8 mouse cellular contexts compared by ENCODE assay signal in genomic region chr3:145292337-145293134, GRCm38 (mm10). TPM values are rescaled to one million over a fixed set of nuclear protein-coding genes. Genes with fewer than 3 reads are reported as not detected.
DNase-seq lines count a peak whose midpoint lies in the region; ATAC-seq and TF ChIP-seq lines count a peak whose summit lies in the region.

Gene Col24a1 (plus strand): TSS chr3:145292472.

- H3K27ac ChIP-seq in forebrain, embryonic 12.5 days: no peak within 1 kb of the TSS
- no peak within 1 kb of the TSS for H3K27ac ChIP-seq in hindbrain, embryonic 16.5 days (ENCODE audit: low read depth, low read length)
- no peak within 1 kb of the TSS; the same call in 1 of the 2 replicates for H3K27ac ChIP-seq in liver, postnatal 0 days (ENCODE audit: low read depth)

- ATAC-seq in forebrain, embryonic 12.5 days (ENCODE audit: low FRiP score): peak; percentile 83
- ATAC-seq in hindbrain, embryonic 16.5 days: peak; percentile 63
- ATAC-seq in liver, postnatal 0 days: no peak

- no peaks in the 10 kb centered on the region for H3K36me3 ChIP-seq in forebrain, embryonic 12.5 days (replicated peaks)
- H3K36me3 ChIP-seq in hindbrain, embryonic 16.5 days (ENCODE audit: control insufficient read depth, insufficient read depth, low read length): no peaks in the 10 kb centered on the region
- no peaks in the 10 kb centered on the region for H3K36me3 ChIP-seq in liver, postnatal 0 days (replicated peaks; ENCODE audit: insufficient read depth, low read length)

- 1% methylated on average over 22 of the region's 22 CpGs for WGBS in forebrain, embryonic 12.5 days
- 2% methylated on average over 22 of the region's 22 CpGs for WGBS in hindbrain, embryonic 16.5 days
- 2% methylated on average over 22 of the region's 22 CpGs for WGBS in liver, postnatal 0 days (ENCODE audit: insufficient replicate concordance)

- peak within 1 kb of the TSS; percentile 39 for H3K4me3 ChIP-seq in forebrain, embryonic 12.5 days (replicated peaks)
- H3K4me3 ChIP-seq in hindbrain, embryonic 16.5 days (ENCODE audit: low read length): peak within 1 kb of the TSS; percentile 39
- peak within 1 kb of the TSS; percentile 25 for H3K4me3 ChIP-seq in liver, postnatal 0 days (ENCODE audit: low read depth, low read length)

- no peaks in the 10 kb centered on the region for H3K9me3 ChIP-seq in forebrain, embryonic 12.5 days
- no peaks in the 10 kb centered on the region for H3K9me3 ChIP-seq in hindbrain, embryonic 16.5 days (ENCODE audit: control insufficient read depth, low read length)
- H3K9me3 ChIP-seq in liver, postnatal 0 days (ENCODE audit: low read length): no peaks in the 10 kb centered on the region

- H3K27me3 ChIP-seq in forebrain, embryonic 12.5 days: 0 out of 2 replicates have a peak, but pooled peaks cover 6% of the 10 kb centered on the region
- H3K27me3 ChIP-seq in hindbrain, embryonic 16.5 days (replicated peaks; ENCODE audit: control insufficient read depth, insufficient read depth, low read length): no peaks in the 10 kb centered on the region; the same call in 1 of the 2 replicates
- H3K27me3 ChIP-seq in liver, postnatal 0 days (ENCODE audit: insufficient read depth, low read length): peaks cover 4% of the 10 kb centered on the region; the same call in 1 of the 2 replicates

- no peak for TF ChIP-seq CTCF in liver, postnatal 0 days (IDR thresholded peaks at IDR 0.05; ENCODE audit: low read depth)

- H3K9ac ChIP-seq in forebrain, embryonic 12.5 days: peak within 1 kb of the TSS; percentile 43
- H3K9ac ChIP-seq in hindbrain, embryonic 16.5 days (ENCODE audit: low read depth, low read length): peak within 1 kb of the TSS; percentile 57
- peak within 1 kb of the TSS; percentile 26 for H3K9ac ChIP-seq in liver, postnatal 0 days (replicated peaks)

- peaks cover 14% of the 10 kb centered on the region for H3K4me1 ChIP-seq in forebrain, embryonic 12.5 days
- H3K4me1 ChIP-seq in hindbrain, embryonic 16.5 days (ENCODE audit: control insufficient read depth, insufficient read depth, low read depth, low read length): peaks cover 14% of the 10 kb centered on the region
- peaks cover 6% of the 10 kb centered on the region for H3K4me1 ChIP-seq in liver, postnatal 0 days (ENCODE audit: insufficient read depth)

- no peak for TF ChIP-seq EP300 in liver, postnatal 0 days (IDR thresholded peaks at IDR 0.05; ENCODE audit: low read depth)

- H3K4me2 ChIP-seq in forebrain, embryonic 12.5 days: peak within 1 kb of the TSS; percentile 82
- H3K4me2 ChIP-seq in hindbrain, embryonic 16.5 days (ENCODE audit: low read length): peak within 1 kb of the TSS; percentile 80
- H3K4me2 ChIP-seq in liver, postnatal 0 days (ENCODE audit: low read depth, low read length): peak within 1 kb of the TSS; percentile 53

- peak; percentile 19 for DNase-seq in urinary bladder, postnatal 14 days (ENCODE audit: low spot score)
- DNase-seq in urinary bladder, postnatal 25 days (ENCODE audit: low spot score): no peak
- DNase-seq in liver, postnatal 0 days: peak; percentile 14
- peak; percentile 9 for DNase-seq in right cerebral cortex, postnatal 25 days
- DNase-seq in spleen, postnatal 10 days (ENCODE audit: low spot score in 2 of 2): no peak
- DNase-seq in layer of hippocampus, adult 9-10 months (ENCODE audit: low spot score): no peak

RNA-seq across cellular contexts. Expression of gene Col24a1, which starts in this region (rescaled TPM):
- polyA plus RNA-seq in forebrain, embryonic 12.5 days (2016; fragmentation: Nextera tagmentation; extraction: Ambion mirVana): 0.36 and 1.3 TPM in 2 replicates
- polyA plus RNA-seq in hindbrain, embryonic 16.5 days (2015; fragmentation: Nextera tagmentation; extraction: Ambion mirVana): 1.1 and 1.6 TPM in 2 replicates
- polyA plus RNA-seq in liver, postnatal 0 days (2015; fragmentation: Nextera tagmentation; extraction: Ambion mirVana): 0.21 and 0.33 TPM in 2 replicates

Comparison
In these comparisons a context has a peak if more than half of its experiments do, and no peak if none do; other contexts are left out.
1. DNase-seq: peak in urinary bladder, postnatal 14 days (single experiment) and right cerebral cortex, postnatal 25 days (single experiment); none in urinary bladder, postnatal 25 days (single experiment), spleen, postnatal 10 days (0 of 2) and layer of hippocampus, adult 9-10 months (single experiment).
2. Peak in DNase-seq, H3K4me3 ChIP-seq, H3K9ac ChIP-seq and H3K4me2 ChIP-seq in liver, postnatal 0 days; RNA of the gene not detected or under 1 TPM.
3. Peak in every context shown above with its lines, with median percentiles within 50 percentile points of each other: H3K4me2 ChIP-seq, H3K4me3 ChIP-seq and H3K9ac ChIP-seq.